Mouse (Mus musculus): ENCODE results near the gene Klrb1f.
"Not testable (repeated sequence)": the region's sequence is repeated elsewhere in the genome, so short reads cannot be mapped to it uniquely, and the experiment has no call there.

The Klrb1f gene

DNA sequence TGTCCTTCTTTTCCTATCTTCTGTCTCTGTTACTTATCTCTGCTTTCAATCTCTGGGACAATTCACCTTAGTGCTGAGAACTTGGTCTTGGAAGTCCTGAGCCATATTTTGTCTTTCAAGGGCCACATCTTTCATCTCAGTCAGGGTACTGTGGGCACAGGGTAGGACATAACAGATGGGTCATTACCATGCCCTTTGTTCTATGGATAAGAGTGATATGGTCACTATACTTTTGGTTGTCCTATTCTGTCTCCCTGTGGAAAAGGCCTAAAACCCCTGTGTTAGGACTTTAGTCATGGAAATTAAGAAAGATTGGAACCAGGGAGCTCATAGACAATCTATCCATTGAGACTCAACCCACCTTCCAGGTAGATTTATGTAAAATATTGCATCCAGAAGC, 20.8 kb downstream of the Klrb1f start:
- Histone ChIP-seq H3K27me3 (ENCODE audit: control insufficient read depth, insufficient read depth, low read length, poor library complexity, severe bottlenecking) (no peaks in the 10 kb centered on the region), H3K36me3 (ENCODE audit: control insufficient read depth, insufficient read depth, low read length, poor library complexity, severe bottlenecking) (no peaks in the 10 kb centered on the region)
- no peak for DNase-seq (ENCODE audit: low read depth, low spot score)

DNA sequence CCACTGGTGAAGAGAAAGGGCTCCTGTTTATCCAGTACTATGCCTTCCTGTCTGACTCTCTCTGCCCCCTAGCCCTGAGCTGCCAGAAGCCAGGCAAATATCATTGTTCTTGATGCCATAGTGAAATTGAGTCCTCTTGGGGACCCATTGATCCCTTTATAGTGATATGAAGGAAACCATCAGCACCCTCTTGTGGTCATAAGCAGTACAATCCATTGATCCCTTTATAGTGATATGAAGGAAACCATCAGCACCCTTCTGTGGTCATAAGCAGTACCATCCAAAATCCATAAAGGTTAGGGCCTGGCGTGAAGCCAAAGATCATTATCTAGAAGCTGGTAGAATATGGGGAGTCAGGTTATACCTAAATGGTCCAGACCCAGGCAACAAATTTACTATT, 21.3 kb downstream of the Klrb1f start:
- peak; percentile 84 for DNase-seq (ENCODE audit: low read depth, low spot score)
- Histone ChIP-seq H3K27me3 (ENCODE audit: control insufficient read depth, insufficient read depth, low read length, poor library complexity, severe bottlenecking) (no peaks in the 10 kb centered on the region), H3K36me3 (ENCODE audit: control insufficient read depth, insufficient read depth, low read length, poor library complexity, severe bottlenecking) (no peaks in the 10 kb centered on the region)

DNA sequence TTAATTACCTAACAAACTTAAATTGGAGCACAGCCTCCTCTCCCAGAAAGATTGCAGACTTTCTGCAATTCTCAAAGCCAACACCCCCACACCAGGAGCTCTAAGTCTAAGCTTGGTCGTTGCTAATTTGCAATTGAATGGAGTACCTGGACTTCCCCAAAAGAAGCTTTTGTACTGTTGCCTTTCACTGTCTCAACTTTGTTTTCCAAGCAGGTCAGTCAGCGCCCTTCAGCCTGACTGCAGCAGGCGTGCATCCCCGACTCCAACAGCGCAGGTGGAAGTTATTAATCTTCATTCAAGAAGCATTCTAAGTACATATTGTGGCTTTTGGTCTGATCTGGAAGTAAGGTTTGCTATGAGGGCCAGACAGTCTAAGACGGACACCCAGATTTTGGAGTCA, 39.4 kb downstream of the Klrb1f start:
- no peak for DNase-seq (ENCODE audit: low read depth, low spot score)
- Histone ChIP-seq H3K27me3 (ENCODE audit: control insufficient read depth, insufficient read depth, low read length, poor library complexity, severe bottlenecking) (no peaks in the 10 kb centered on the region), H3K36me3 (ENCODE audit: control insufficient read depth, insufficient read depth, low read length, poor library complexity, severe bottlenecking) (no peaks in the 10 kb centered on the region)

DNA sequence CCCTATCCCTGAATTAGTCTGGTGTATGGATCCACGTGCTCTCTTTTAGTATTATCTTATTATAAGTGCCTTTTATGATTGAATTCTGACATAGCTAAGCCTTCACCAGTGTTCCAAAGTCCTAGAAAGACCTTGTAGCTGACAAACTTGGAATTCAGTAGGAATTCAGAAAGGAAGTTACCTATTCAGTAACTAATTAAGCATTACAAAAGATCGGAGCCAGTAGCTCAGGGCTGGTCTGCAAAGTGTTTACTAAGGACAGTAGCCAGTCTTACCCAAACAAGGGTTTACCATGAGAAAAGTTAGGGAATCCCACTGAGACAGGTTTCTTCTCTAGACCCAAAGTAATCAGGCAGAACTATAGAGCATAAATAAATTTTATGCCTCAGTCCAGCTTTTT, 40.3 kb downstream of the Klrb1f start:
- H3K27me3 ChIP-seq (ENCODE audit: control insufficient read depth, insufficient read depth, low read length, poor library complexity, severe bottlenecking); DNase-seq (ENCODE audit: low read depth, low spot score); H3K36me3 ChIP-seq (ENCODE audit: control insufficient read depth, insufficient read depth, low read length, poor library complexity, severe bottlenecking): not testable (repeated sequence)

DNA sequence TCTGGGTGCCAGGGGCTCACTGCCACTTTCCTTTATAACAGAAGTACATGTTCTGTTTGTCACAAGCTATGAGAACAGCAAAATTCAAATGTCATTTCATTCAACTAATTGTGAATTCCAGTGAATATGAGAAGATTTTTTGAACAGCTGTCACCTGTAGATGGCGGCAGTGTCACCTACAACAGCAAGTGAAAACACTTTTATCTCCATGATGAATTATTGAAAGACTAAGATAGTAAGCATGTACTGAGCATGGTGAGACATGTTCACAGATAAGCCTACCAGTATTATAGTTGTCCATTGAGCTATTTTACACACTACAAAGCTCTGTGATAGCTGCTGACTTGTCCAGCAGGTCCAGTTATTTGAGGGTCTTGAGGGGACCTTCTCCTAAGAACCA, 42.5 kb downstream of the Klrb1f start:
- H3K27me3 ChIP-seq (ENCODE audit: control insufficient read depth, insufficient read depth, low read length, poor library complexity, severe bottlenecking): no peaks in the 10 kb centered on the region
- peak; percentile 26 for DNase-seq (ENCODE audit: low read depth, low spot score)

DNA sequence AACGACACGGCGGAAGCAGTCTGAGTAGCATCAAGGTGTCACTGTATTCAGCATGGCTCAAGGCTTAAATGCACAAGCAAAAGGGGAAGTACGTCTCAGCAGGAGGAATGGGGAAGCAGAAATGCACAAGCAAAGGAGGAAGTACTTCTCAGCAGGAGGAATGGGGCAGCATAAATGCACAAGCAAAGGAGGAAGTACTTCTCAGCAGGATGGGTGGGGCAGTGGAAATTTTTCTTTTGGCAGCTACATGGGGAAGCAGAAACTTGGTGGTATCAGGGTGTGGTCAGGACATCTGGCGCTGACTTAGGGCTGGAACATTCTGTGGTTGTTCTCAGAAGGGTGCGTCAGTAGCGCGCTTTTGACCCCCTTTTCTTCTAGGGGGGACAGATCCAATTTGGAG, 42.9 kb downstream of the Klrb1f start:
- peak; percentile 78 for DNase-seq (ENCODE audit: low read depth, low spot score)
- not testable (repeated sequence) for H3K27me3 ChIP-seq (ENCODE audit: control insufficient read depth, insufficient read depth, low read length, poor library complexity, severe bottlenecking); H3K36me3 ChIP-seq (ENCODE audit: control insufficient read depth, insufficient read depth, low read length, poor library complexity, severe bottlenecking)

More for the DNA sequence above, 42.5 kb downstream of the Klrb1f start:
- no peaks in the 10 kb centered on the region for H3K36me3 ChIP-seq (ENCODE audit: control insufficient read depth, insufficient read depth, low read length, poor library complexity, severe bottlenecking)

DNA sequence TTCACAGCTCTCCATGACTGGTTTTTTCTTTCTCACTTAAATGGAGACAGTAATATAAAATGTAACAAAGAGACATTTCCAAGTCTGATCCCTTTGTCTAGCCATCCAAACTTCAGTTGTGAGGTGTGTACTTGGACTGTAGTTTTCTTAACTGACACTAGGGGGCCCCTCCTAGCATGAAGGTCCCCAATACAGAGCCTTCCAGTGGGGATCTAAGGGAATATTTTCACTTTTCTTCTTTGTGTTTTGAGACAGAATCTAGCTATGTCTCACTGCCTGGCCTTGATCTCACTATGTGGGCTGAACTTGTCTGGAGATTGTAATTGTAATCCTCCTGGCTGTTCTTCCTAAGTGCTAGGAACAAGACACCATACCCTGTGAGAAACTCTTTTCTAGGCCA, 49.5 kb downstream of the Klrb1f start:
- DNase-seq (ENCODE audit: low read depth, low spot score): peak; percentile 61
- H3K36me3 ChIP-seq (ENCODE audit: control insufficient read depth, insufficient read depth, low read length, poor library complexity, severe bottlenecking): no peaks in the 10 kb centered on the region
- no peaks in the 10 kb centered on the region for H3K27me3 ChIP-seq (ENCODE audit: control insufficient read depth, insufficient read depth, low read length, poor library complexity, severe bottlenecking)

DNA sequence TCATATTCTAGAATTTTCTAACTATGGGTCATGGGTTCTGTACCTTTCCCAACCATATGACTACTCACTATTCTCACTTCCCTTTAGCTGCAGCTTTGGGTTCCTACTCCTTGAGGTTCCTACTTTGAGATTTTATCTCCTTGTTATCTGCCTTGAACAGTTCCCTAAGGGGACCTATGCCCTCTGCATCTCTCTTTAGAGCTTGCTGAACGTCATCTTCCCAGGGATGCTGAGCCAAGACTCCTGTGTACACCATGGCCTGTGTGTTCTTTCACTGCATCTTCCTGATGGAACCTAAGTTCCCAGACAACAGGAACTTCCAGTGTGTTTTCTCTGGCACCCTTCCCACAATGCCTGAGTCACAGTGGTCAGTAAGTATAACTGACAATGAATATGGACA, 52.2 kb downstream of the Klrb1f start:
- no peaks in the 10 kb centered on the region for H3K27me3 ChIP-seq (ENCODE audit: control insufficient read depth, insufficient read depth, low read length, poor library complexity, severe bottlenecking)
- no peaks in the 10 kb centered on the region for H3K36me3 ChIP-seq (ENCODE audit: control insufficient read depth, insufficient read depth, low read length, poor library complexity, severe bottlenecking)
- peak; percentile 20 for DNase-seq (ENCODE audit: low read depth, low spot score)

DNA sequence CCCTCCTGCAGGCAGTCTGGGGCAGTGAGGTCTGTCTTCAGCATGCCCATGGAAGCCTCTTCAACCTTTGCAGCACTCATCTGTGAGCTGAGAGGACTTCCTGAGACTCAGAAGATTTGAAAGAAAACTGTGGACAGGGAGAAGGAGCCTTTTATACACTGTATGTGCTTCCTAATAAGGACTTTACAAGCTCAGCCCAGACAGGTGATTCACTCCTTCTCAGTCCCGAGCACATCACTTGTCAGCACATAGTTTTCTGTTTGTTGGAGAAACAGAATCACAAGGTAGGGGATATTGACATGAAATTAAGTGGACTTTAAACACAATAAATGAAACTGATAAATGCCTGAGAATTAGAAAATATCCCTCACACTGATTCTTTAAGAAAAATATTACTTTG, 55.1 kb downstream of the Klrb1f start, which contains the start of gene Clec2e:
Clec2e (minus strand) TSS at position 120 of the 400 bp plus-strand sequence.
- H3K27me3 ChIP-seq (ENCODE audit: control insufficient read depth, insufficient read depth, low read length, poor library complexity, severe bottlenecking); H3K36me3 ChIP-seq (ENCODE audit: control insufficient read depth, insufficient read depth, low read length, poor library complexity, severe bottlenecking); DNase-seq (ENCODE audit: low read depth, low spot score): not testable (repeated sequence)

DNA sequence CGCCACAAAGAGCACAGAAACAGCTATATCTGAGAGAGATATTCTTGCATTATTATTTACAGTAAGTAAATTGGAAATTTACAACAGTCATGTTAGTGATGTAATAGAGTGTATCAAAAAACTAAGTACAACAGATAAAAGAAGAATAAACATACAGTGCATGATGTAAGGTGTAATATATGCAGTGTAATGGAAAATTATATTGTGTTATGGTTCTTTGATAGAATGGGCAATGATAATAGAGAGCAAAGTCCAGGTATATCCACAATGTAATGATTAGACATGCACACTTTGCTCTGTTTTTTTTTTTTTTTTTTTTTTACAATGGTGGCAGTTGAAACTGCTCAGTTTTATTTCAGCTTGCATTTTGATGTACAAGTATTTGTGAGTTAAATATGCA, 55.9 kb downstream of the Klrb1f start:
- Histone ChIP-seq H3K36me3 (ENCODE audit: control insufficient read depth, insufficient read depth, low read length, poor library complexity, severe bottlenecking) (no peaks in the 10 kb centered on the region), H3K27me3 (ENCODE audit: control insufficient read depth, insufficient read depth, low read length, poor library complexity, severe bottlenecking) (no peaks in the 10 kb centered on the region)
- DNase-seq (ENCODE audit: low read depth, low spot score): no peak

DNA sequence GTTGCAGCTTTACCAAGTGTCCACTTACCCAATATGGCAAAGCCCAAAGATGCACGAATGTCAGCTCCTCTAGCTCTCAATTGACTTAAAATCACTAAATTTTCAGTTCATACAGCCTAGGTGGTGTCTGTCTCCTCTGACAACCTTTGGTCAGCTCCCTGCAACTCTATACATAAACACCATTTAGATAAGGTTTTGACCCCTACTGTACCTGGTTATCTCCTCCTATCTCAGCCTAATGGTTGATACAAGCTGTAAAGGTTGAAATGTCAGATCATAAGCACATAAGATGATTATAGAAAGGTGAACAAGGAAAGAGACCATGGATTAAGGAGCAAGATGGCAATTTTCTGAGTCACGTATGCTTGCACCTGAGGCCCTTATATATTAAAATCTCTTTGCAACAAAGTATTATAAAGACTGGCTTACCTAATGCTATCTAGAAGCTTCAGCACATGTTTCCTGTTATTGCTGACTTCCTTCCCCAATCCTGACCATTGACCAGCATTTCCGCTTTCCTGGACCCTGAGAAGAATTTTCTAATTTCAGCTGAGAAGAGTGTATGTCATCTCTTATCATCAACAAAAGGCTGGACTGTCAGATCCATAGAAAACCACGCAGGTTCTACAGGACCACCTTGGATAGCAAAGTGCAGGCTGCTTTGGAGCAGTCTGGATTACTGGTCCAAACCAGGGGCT, 57.3 kb downstream of the Klrb1f start:
- peak; percentile 8 for DNase-seq (ENCODE audit: low read depth, low spot score)
- no peaks in the 10 kb centered on the region for H3K36me3 ChIP-seq (ENCODE audit: control insufficient read depth, insufficient read depth, low read length, poor library complexity, severe bottlenecking)
- H3K27me3 ChIP-seq (ENCODE audit: control insufficient read depth, insufficient read depth, low read length, poor library complexity, severe bottlenecking): no peaks in the 10 kb centered on the region
